In genomic region chr12:100925644-100926619, GRCm38 (mm10) we compare ENCODE assay signal across 8 mouse cellular contexts. TPM values are rescaled to one million over a fixed set of nuclear protein-coding genes. Genes with fewer than 3 reads are reported as not detected.
DNase-seq lines count a peak whose midpoint lies in the region; ATAC-seq and TF ChIP-seq lines count a peak whose summit lies in the region.

No protein-coding gene starts in this region.

- peak; percentile 63 for TF ChIP-seq CTCF in E14TG2a.4 (conservative IDR thresholded peaks at IDR 0.05; ENCODE audit: low read length)

- peak; percentile 74 for ATAC-seq in frontal cortex, adult (ENCODE audit: low TSS enrichment)
- peak; percentile 38 for ATAC-seq in granulocyte monocyte progenitor cell, adult 5-6 weeks (replicated peaks; ENCODE audit: poor library complexity, severe bottlenecking)

- peaks cover 15% of the 10 kb centered on the region for H3K4me1 ChIP-seq in E14TG2a.4 (replicated peaks; ENCODE audit: low read depth, low read length)

- H3K9me3 ChIP-seq in E14TG2a.4 (ENCODE audit: low read length): no peaks in the 10 kb centered on the region

- no peaks in the 10 kb centered on the region for H3K27me3 ChIP-seq in E14TG2a.4 (ENCODE audit: insufficient read depth, low read length)

- 73% methylated on average over 14 of the region's 14 CpGs for WGBS in large intestine, adult 2 months

- peaks cover 93% of the 10 kb centered on the region for H3K36me3 ChIP-seq in E14TG2a.4 (ENCODE audit: insufficient read depth, low read length)

- no peak overlapping the region for H3K4me3 ChIP-seq in E14TG2a.4 (replicated peaks; ENCODE audit: low read length)

- no peak for DNase-seq in frontal cortex, postnatal 14 days (ENCODE audit: low spot score in 2 of 2)
- DNase-seq in cerebellum, adult 8-10 months: peak; percentile 88
- peak; percentile 53 for DNase-seq in large intestine, adult 2 months (ENCODE audit: low read depth, low spot score)
- peak; percentile 91 for DNase-seq in lung, postnatal 36 days
- peak; percentile 61 to 69 for DNase-seq in right cerebral cortex, postnatal 10 days (ENCODE audit: low spot score in 2 of 2)

RNA-seq across cellular contexts. Expression of gene Gpr68, which starts 17.9 kb away (rescaled TPM):
- 0.23 and 1.6 TPM in 2 replicates for total RNA-seq in granulocyte monocyte progenitor cell, adult 5-6 weeks (2014; fragmentation: Nextera tagmentation)
- 0.47 TPM in 1 of 2 replicates, not detected in the other for total RNA-seq in granulocyte monocyte progenitor cell, adult 5-6 weeks (2017)
- 3.0 and 4.3 TPM in 2 replicates for polyA plus RNA-seq in large intestine, adult 2 months (2012; rRNA removed)

Comparison
In these comparisons a context has a peak if more than half of its experiments do, and no peak if none do; other contexts are left out.
1. DNase-seq: peak in cerebellum, adult 8-10 months (single experiment), large intestine, adult 2 months (single experiment), lung, postnatal 36 days (single experiment) and right cerebral cortex, postnatal 10 days (2 of 2); none in frontal cortex, postnatal 14 days (0 of 2).